Mouse (Mus musculus) bone marrow macrophage, adult 2 months (primary cell): ENCODE measurements at regions not wholly inside any gene's neighbourhood (a gene's known extent, or its start where the extent isn't known, plus 50 kb on each side); places are given as distances from the start of the nearest gene placed in this dataset.

ENCODE experiments used
- H3K27ac ChIP-seq: 2 replicates; pipeline ENCODE4 v1.5.1; 2012; ENCODE audit warnings: low read depth, low read length; ENCODE audit not compliant: insufficient read depth
- H3K4me1 ChIP-seq: 2 replicates; pipeline ENCODE4 v1.6.1; 2012; ENCODE audit warnings: low read length; ENCODE audit not compliant: control insufficient read depth, insufficient read depth
- H3K4me3 ChIP-seq: 2 replicates; pipeline ENCODE4 v1.5.1; 2012; ENCODE audit warnings: mild to moderate bottlenecking, low read length, moderate library complexity; ENCODE audit not compliant: insufficient read depth
- CTCF ChIP-seq: IDR thresholded peaks from 2 replicates; pipeline ENCODE4 v1.5.1; 2012; ENCODE audit warnings: low read depth, mild to moderate bottlenecking, low read length, moderate library complexity
- POLR2A ChIP-seq: IDR thresholded peaks from 2 replicates; pipeline ENCODE4 v1.6.1; 2012; ENCODE audit warnings: mild to moderate bottlenecking, low read depth, low read length, borderline replicate concordance

- H3K4me1 ChIP-seq = no peaks in the 10 kb centered on the region
- H3K27ac ChIP-seq = no peak overlapping the region
- no peak for TF ChIP-seq POLR2A
- TF ChIP-seq CTCF = no peak
- no peak overlapping the region for H3K4me3 ChIP-seq
Measured at GRCm38 (mm10) chr11:114402556-114403320, 265.6 kb upstream of the Rpl38 start.

GRCm38 (mm10) chr11:114400701-114401100 lies 267.6 kb upstream of the Rpl38 start:
- Histone ChIP-seq H3K4me1 (no peaks in the 10 kb centered on the region), H3K27ac (no peak overlapping the region), H3K4me3 (no peak overlapping the region)
- TF ChIP-seq POLR2A (no peak), CTCF (no peak)

- no peak overlapping the region for H3K4me3 ChIP-seq
- H3K27ac ChIP-seq = no peak overlapping the region
- TF ChIP-seq CTCF = no peak
- no peak for TF ChIP-seq POLR2A
- H3K4me1 ChIP-seq = no peaks in the 10 kb centered on the region
Measured at GRCm38 (mm10) chr11:114392161-114392560, 276.2 kb upstream of the Rpl38 start.

GRCm38 (mm10) chr11:114391553-114391952 lies 276.8 kb upstream of the Rpl38 start:
- no peak overlapping the region for H3K4me3 ChIP-seq
- no peak overlapping the region for H3K27ac ChIP-seq
- H3K4me1 ChIP-seq = no peaks in the 10 kb centered on the region
- TF ChIP-seq CTCF (no peak), POLR2A (no peak)

- Histone ChIP-seq H3K4me1 (no peaks in the 10 kb centered on the region), H3K4me3 (no peak overlapping the region), H3K27ac (no peak overlapping the region)
- TF ChIP-seq CTCF = no peak
- TF ChIP-seq POLR2A = no peak
Measured at GRCm38 (mm10) chr11:114387091-114387490, 281.2 kb upstream of the Rpl38 start.

GRCm38 (mm10) chr11:114379411-114379824 lies 288.9 kb upstream of the Rpl38 start:
- Histone ChIP-seq H3K4me3 (no peak overlapping the region), H3K27ac (no peak overlapping the region), H3K4me1 (no peaks in the 10 kb centered on the region)
- TF ChIP-seq POLR2A (no peak), CTCF (no peak)

GRCm38 (mm10) chr11:114375921-114376320 lies 292.4 kb upstream of the Rpl38 start:
- Histone ChIP-seq H3K27ac (no peak overlapping the region), H3K4me3 (no peak overlapping the region), H3K4me1 (no peaks in the 10 kb centered on the region)
- TF ChIP-seq POLR2A (no peak), CTCF (no peak)

- TF ChIP-seq CTCF (no peak), POLR2A (no peak)
- Histone ChIP-seq H3K27ac (no peak overlapping the region), H3K4me3 (no peak overlapping the region), H3K4me1 (no peaks in the 10 kb centered on the region)
Measured at GRCm38 (mm10) chr11:114370708-114371107, 297.6 kb upstream of the Rpl38 start.

GRCm38 (mm10) chr11:114367779-114368178 lies 300.5 kb upstream of the Rpl38 start:
- no peaks in the 10 kb centered on the region for H3K4me1 ChIP-seq
- no peak overlapping the region for H3K27ac ChIP-seq
- H3K4me3 ChIP-seq = no peak overlapping the region
- TF ChIP-seq CTCF = no peak
- TF ChIP-seq POLR2A = no peak

- Histone ChIP-seq H3K4me3 (no peak overlapping the region), H3K27ac (no peak overlapping the region), H3K4me1 (no peaks in the 10 kb centered on the region)
- TF ChIP-seq POLR2A = no peak
- no peak for TF ChIP-seq CTCF
Measured at GRCm38 (mm10) chr11:114360946-114361345, 294.1 kb upstream of the Sdk2 start.
